Mouse (Mus musculus): ENCODE data around the gene Mapre3. TPM values are rescaled to one million over a fixed set of nuclear protein-coding genes. Genes with fewer than 3 reads are reported as not detected.
A peak's percentile ranks its signal among the peaks of the same experiment; 100 is the strongest.

The Mapre3 gene
- total RNA-seq, 2 experiments from 2014 or later: 24.8 to 26.5 TPM

DNA sequence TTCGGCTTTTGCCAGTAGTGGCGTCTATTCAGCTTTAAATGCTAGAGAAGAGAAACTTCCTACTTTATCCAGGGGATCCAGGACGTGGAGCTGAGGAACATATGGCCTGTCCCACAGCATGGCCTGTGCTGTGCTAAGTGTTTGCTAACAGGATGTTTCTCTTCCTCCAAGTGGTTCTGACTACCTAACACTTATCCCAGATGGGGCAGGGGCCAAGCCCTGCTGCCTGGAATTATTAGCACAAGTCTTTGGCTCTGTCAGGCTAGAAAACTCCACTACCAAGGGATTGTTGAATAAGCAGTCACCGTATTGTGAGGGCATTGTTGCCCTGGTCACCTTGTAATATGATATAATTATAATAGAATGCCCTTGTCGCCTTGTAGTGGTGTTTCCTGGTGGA is 8.2 kb downstream of the Mapre3 start:
- intact Hi-C loops (cut with DNase I): no loop called here
- DNase-seq: no peak

- DNase-seq: no peak
Observed at GRCm38 (mm10) chr5:30823091-30823490, 8.7 kb downstream of the Mapre3 start.

GRCm38 (mm10) chr5:30824124-30824988 is 9.9 kb downstream of the Mapre3 start:
- intact Hi-C loops (cut with DNase I): no loop called here
- DNase-seq: no peak

More at GRCm38 (mm10) chr5:30823091-30823490, 8.7 kb downstream of the Mapre3 start:
- intact Hi-C loops (cut with DNase I): no loop called here

GRCm38 (mm10) chr5:30825166-30825565 is 10.7 kb downstream of the Mapre3 start:
- intact Hi-C loops (cut with DNase I): no loop called here
- DNase-seq: no peak

DNA sequence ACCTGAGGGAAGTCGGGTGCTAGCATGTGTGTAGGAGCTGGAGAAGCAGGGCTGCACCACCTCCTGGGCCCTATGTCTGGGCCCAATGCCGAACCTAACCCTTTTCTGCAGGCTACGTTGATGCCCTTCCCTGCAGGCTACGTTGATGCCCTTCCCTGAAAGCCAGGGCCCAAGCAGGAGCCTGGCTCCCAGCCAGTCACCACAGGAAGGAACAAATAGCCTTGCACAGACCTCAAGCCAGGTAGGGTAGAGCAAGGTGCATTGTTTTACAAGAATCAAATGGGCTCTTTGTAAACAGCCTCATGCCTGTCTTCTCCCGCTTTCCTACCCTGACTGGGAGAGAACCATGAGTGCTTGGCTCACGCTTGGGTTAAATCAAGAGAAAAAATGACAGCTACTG is 11.4 kb downstream of the Mapre3 start:
- intact Hi-C loops (cut with DNase I): no loop called here
- no peak for DNase-seq

DNA sequence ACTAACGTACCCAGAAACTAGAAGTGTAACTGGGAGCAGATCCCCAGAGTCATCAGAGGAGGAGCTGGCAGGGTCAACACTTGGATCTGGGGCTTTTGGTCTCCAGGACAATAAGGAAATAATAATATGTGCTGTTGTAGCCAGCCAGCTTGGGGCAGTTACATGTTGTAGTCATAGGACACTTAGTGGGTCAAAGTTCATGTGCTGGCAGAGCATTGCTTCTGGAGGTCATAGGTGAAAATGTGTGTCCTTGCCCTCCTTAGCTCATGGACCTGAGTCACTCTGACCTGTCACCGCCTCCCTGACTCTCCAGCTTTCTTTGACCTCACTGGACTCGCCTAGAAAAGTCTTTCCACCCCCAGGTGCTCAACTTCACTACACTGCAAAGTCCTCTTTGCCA is 19.0 kb downstream of the Mapre3 start:
- no peak for DNase-seq

DNA sequence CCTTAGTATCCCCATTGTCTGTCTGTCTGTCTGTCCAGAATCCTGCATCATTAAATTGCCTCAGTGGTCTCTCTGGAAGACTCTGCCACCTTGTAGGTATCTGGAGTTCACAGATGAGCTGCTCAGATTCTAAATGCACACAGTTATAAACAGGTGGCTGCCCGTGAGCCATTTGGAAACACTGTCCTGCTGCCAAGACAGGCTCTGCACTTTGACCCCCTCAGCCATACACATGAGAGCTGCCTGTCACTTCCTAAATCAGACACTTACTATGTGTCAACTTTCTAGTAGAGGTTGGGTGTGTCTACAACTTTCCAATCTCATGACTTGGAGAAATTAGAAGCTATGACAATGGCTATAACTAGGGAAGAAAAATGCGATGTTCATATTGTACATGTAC is 25.3 kb downstream of the Mapre3 start:
- no peak for DNase-seq
- intact Hi-C loops (cut with DNase I): no loop called here

More for the DNA sequence above, 19.0 kb downstream of the Mapre3 start:
- intact Hi-C loops (cut with DNase I): no loop called here

GRCm38 (mm10) chr5:30841896-30842295 is 27.5 kb downstream of the Mapre3 start:
- DNase-seq: no peak
- intact Hi-C loops (cut with DNase I): no loop called here

DNA sequence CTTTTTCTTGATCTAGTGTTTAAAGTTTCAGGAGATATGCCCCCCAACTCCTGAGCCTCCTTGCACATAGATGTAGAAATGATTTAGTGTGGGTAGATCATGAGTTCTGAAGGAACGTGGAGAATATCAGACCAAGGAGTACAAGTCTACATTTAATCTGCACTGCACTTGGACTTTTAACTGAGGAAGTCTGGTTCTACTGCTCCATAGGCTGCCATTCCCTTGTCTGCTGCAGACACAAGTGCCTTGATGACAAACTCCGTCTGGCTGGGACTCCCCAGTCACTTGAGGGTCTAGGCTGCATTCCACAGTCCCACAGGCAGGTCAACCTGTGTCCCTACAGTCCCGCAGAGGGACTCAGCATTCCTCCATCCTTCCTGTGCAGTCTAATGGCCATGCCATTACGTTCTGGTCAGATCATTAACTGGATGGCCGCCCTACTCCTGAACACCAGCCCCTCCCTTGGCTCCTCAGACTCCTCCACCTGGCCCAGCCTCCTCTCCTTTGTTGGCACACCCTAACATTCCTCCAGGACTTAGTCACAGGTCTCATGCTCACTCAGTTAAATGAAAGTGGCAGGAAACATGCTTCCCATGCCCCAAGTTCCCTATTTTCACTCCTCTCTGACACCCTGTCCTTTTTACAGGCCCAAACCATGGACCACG is 35.6 kb downstream of the Mapre3 start:
- peak in 1 of 2 experiments; percentile 29 for DNase-seq

DNA sequence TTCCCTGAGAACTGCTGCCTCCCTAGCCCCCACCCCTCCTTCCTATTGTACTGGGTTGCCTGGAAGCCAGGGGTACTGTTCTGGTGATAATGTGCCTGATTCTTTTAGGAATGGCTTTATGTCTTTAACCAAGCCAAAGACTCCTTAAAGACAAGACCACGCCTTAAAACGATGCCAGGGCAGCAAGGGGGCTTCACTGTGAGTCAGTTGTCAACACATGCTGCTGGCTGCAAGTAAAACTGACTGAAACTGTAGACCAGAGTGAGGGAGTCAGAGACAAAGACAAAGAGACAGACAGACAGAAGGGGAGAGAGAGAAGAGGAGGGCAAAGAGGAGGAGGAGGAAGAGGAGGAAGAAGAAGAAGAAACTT is 36.1 kb downstream of the Mapre3 start:
- intact Hi-C loops (cut with DNase I): no loop called here
- no peak for DNase-seq

More for the DNA sequence above, 35.6 kb downstream of the Mapre3 start:
- intact Hi-C loops (cut with DNase I): no loop called here

DNA sequence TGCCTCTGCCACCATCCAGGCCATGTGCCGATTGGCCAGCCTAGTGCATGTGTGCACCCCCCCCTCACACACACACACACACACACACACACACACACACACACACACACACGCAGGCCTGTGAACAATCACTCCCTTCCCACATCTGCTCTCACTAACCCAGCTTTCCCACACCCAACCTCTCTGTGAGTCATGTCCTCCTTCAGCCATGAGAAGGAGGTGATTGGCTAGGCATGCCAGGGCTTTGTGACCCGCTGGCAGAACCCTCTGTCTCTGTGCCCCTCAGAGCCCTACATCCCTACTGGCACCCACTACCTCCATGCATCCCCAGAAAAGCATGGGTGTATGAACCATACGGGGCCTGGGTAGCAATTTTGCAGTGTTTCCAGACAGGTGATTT is 39.1 kb downstream of the Mapre3 start:
- no peak for DNase-seq
- intact Hi-C loops (cut with DNase I): no loop called here

DNA sequence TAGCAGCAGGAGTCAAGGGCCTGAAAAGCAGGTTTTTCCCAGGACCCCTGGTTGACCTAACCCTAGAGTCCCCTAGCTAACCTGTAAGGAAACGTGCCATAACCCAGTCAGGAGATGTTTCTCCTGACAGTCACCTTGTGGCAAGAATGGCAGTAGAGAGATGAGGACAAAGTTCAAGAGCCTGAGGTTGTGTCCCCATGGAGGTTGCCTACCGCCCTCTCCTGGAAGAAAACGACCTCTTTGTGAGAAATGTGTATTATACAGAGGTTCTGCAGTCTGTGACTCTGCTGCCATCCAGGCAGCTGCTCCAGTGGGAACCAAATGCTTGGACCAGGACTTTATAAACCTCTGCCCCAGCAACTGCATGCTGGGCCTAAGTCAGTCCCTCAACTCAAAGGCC is 41.2 kb downstream of the Mapre3 start:
- intact Hi-C loops (cut with DNase I): loop anchor here (2.0 kb wide), 1 partner anchor 49 kb away; no protein-coding TSS in a partner anchor
- DNase-seq: no peak

DNA sequence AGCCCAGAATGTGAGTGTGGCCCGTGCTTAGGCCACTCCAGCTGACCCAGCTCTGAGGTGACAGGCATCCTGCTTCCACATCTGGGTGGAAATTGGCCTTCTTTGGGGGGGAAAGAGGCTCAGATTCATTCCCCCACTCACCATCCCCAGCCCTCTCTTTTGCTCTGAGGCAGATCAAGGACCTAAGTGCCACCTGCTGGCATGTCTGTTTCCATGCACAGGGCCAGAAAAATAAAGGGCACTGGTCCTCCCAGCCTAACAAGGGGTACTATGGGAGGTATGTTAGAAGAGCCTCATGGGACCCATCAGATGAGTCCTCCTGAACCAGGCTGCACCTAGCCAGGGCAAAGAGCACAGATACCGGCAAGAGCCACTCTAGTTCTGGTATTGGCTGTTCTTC is 41.7 kb downstream of the Mapre3 start:
- intact Hi-C loops (cut with DNase I): no loop called here

DNA sequence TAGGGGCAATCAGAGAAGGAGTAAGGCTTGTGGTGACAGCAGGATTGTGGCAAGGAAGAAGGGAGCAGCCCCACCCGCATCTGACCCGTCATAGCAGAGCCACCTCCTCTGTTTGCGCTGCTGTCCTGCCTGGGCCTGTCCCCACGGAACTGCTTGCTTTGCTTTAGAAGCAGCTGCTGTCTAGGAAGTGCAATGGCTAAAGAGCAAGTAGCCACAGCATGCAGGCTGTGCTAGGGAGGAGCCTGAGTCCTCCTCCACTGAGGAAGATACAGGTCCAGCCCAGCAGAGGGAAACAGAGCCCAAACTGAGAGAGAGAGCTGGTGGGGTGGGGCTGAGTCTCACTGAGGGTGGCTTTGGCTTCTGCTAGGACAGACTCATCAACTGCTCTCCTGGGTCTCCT is 49.4 kb downstream of the Mapre3 start:
- DNase-seq: peak; percentile 50
- intact Hi-C loops (cut with DNase I): no loop called here

More for the DNA sequence above, 41.7 kb downstream of the Mapre3 start:
- DNase-seq: no peak

DNA sequence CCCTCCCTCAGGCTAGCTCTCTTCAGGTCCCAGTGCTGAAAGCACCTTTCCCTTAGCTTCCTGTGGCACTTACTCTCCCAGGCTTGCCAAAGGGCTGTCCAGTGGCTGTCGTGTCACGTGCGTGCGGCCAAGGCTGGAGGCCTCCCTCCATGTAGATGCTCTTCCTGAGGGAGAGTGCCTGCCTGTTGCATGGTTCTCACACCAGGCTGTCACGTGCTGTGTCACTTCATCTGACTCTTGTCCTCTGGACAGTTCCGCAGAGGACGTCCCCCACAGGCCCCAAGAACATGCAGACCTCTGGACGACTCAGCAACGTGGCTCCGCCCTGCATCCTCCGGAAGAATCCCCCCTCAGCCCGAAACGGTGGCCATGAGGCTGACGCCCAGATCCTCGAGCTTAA is 49.9 kb downstream of the Mapre3 start:
- intact Hi-C loops (cut with DNase I): no loop called here
- no peak for DNase-seq

DNA sequence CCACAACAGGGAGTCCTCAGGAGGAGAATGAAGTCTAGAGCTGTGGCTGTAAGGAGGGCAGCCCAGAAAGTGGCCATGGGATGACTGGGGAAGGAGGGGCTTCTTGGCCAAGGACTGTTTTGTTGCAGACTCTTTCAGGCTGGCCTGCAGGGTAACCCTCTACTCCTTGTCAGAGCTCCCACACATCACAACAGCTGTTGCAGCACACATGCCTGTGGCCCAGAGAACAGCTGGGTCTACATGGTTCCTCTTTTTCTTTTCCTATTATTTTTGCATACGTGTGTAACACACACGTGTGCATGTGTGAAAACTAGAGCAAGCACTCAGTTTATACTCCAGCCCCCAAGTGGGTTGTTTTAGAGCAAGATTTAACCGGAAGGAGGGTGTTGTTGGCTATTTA is 52.4 kb downstream of the Mapre3 start:
- intact Hi-C loops (cut with DNase I): loop anchor here (5.0 kb wide), 1 partner anchor 130 kb away; no protein-coding TSS in a partner anchor
- no peak for DNase-seq

GRCm38 (mm10) chr5:30867712-30868111 is 53.3 kb downstream of the Mapre3 start, which contains the start of gene Tmem214:
Gene Tmem214, plus strand, starts transcription at chr5:30868012.
- no peak for DNase-seq
- intact Hi-C loops (cut with DNase I): loop anchor here (5.0 kb wide), 1 partner anchor 130 kb away; no protein-coding TSS in a partner anchor

- intact Hi-C loops (cut with DNase I): loop anchor here (1.0 to 5.0 kb wide), 2 partner anchors 19 to 128 kb away; partner anchors contain the start of gene Agbl5
Observed at GRCm38 (mm10) chr5:30868981-30869380, 54.5 kb downstream of the Mapre3 start.

GRCm38 (mm10) chr5:30869405-30870130 is 55.1 kb downstream of the Mapre3 start:
- intact Hi-C loops (cut with DNase I): loop anchor here (1.0 to 5.0 kb wide), 2 partner anchors 19 to 128 kb away; partner anchors contain the start of gene Agbl5

More at GRCm38 (mm10) chr5:30868981-30869380, 54.5 kb downstream of the Mapre3 start:
- DNase-seq: no peak

GRCm38 (mm10) chr5:30870131-30870406 is 55.6 kb downstream of the Mapre3 start:
- intact Hi-C loops (cut with DNase I): no loop called here
- DNase-seq: no peak

More at GRCm38 (mm10) chr5:30869405-30870130, 55.1 kb downstream of the Mapre3 start:
- DNase-seq: peak; percentile 95 to 96

- no peak for DNase-seq
- intact Hi-C loops (cut with DNase I): no loop called here
Observed at GRCm38 (mm10) chr5:30872574-30872973, 58.1 kb downstream of the Mapre3 start.

Data from heart, postnatal 10 days (tissue).